In genomic region chr6:51114604-51115333, GRCm38 (mm10) we compare ENCODE assay signal across 18 mouse cellular contexts.
A peak's percentile ranks its signal among the peaks of the same experiment; 100 is the strongest.
DNase-seq lines count a peak whose midpoint lies in the region; ATAC-seq lines count a peak whose summit lies in the region.
"Had no signal": no experiment of that assay in that cellular context is flagged by ENCODE, and none has a peak within 500 bp of the region (broad histone marks: within the 10 kb centered on the region; RNA-seq: fewer than 3 reads in every experiment).

No protein-coding gene starts in this region.

- H3K27ac ChIP-seq in forebrain, embryonic 12.5 days: peak overlapping the region; percentile 46; the same call in 1 of the 2 replicates
- no peak overlapping the region for H3K27ac ChIP-seq in forebrain, embryonic 16.5 days (ENCODE audit: low read length)
- H3K27ac ChIP-seq in hindbrain, embryonic 16.5 days (ENCODE audit: low read depth, low read length): no peak overlapping the region
- H3K27ac ChIP-seq in midbrain, embryonic 16.5 days (ENCODE audit: low read length): no peak overlapping the region
- H3K27ac ChIP-seq in limb, embryonic 10.5 days: no peak overlapping the region
- H3K27ac ChIP-seq: heart, embryonic 15.5 days; left cerebral cortex, adult 2 months; limb, embryonic 13.5 days; liver, embryonic 15.5 days had no signal

- H3K27me3 ChIP-seq in forebrain, embryonic 12.5 days: no peaks in the 10 kb centered on the region
- no peaks in the 10 kb centered on the region for H3K27me3 ChIP-seq in forebrain, embryonic 16.5 days (replicated peaks; ENCODE audit: control insufficient read depth, insufficient read depth, low read length)
- H3K27me3 ChIP-seq in hindbrain, embryonic 16.5 days (replicated peaks; ENCODE audit: control insufficient read depth, insufficient read depth, low read length): no peaks in the 10 kb centered on the region
- H3K27me3 ChIP-seq in midbrain, embryonic 16.5 days (ENCODE audit: control insufficient read depth, insufficient read depth, low read depth, low read length): no peaks in the 10 kb centered on the region
- no peaks in the 10 kb centered on the region for H3K27me3 ChIP-seq in limb, embryonic 10.5 days (ENCODE audit: low read depth, poor library complexity, severe bottlenecking)
- H3K27me3 ChIP-seq: heart, embryonic 15.5 days; limb, embryonic 13.5 days; liver, embryonic 15.5 days had no signal

- ATAC-seq in forebrain, embryonic 12.5 days (ENCODE audit: low FRiP score): peak; percentile 72; the same call in 1 of the 2 replicates
- ATAC-seq in forebrain, embryonic 16.5 days: peak; percentile 50; the same call in 1 of the 2 replicates
- peak; percentile 93 for ATAC-seq in hindbrain, embryonic 16.5 days
- 0 out of 2 replicates have a peak, but pooled peaks have one; percentile 42 for ATAC-seq in midbrain, embryonic 16.5 days
- ATAC-seq: lung, postnatal 0 days had no signal

- no peak overlapping the region for H3K9ac ChIP-seq in forebrain, embryonic 12.5 days
- H3K9ac ChIP-seq in forebrain, embryonic 16.5 days (replicated peaks; ENCODE audit: low read depth, low read length): no peak overlapping the region
- no peak overlapping the region for H3K9ac ChIP-seq in hindbrain, embryonic 16.5 days (ENCODE audit: low read depth, low read length)
- no peak overlapping the region for H3K9ac ChIP-seq in midbrain, embryonic 16.5 days (ENCODE audit: low read depth, low read length)
- H3K9ac ChIP-seq: heart, embryonic 15.5 days; limb, embryonic 13.5 days; liver, embryonic 15.5 days had no signal

- no peak for DNase-seq in cerebellum, adult 11 months
- no peak for DNase-seq in adrenal gland, adult 2 months
- no peak for DNase-seq in limb, embryonic 10.5 days (ENCODE audit: low spot score)
- DNase-seq: cerebellum, adult 11-12 months; cerebellum, postnatal 36 days; kidney, adult 2 months; kidney, postnatal 14 days; thymus, postnatal 14 days had no signal

- H3K4me3 ChIP-seq in forebrain, embryonic 12.5 days (replicated peaks): no peak overlapping the region
- no peak overlapping the region for H3K4me3 ChIP-seq in forebrain, embryonic 16.5 days (replicated peaks; ENCODE audit: low read length)
- no peak overlapping the region for H3K4me3 ChIP-seq in hindbrain, embryonic 16.5 days (ENCODE audit: low read length)
- no peak overlapping the region for H3K4me3 ChIP-seq in midbrain, embryonic 16.5 days (ENCODE audit: low read depth, low read length)
- no peak overlapping the region for H3K4me3 ChIP-seq in limb, embryonic 10.5 days
- H3K4me3 ChIP-seq: heart, embryonic 15.5 days; left cerebral cortex, adult 2 months; limb, embryonic 13.5 days; liver, embryonic 15.5 days; megakaryocyte, embryonic 14.5 days had no signal

- no peaks in the 10 kb centered on the region for H3K36me3 ChIP-seq in forebrain, embryonic 12.5 days (replicated peaks)
- no peaks in the 10 kb centered on the region for H3K36me3 ChIP-seq in forebrain, embryonic 16.5 days (ENCODE audit: control insufficient read depth, insufficient read depth)
- no peaks in the 10 kb centered on the region for H3K36me3 ChIP-seq in hindbrain, embryonic 16.5 days (ENCODE audit: control insufficient read depth, insufficient read depth, low read length)
- H3K36me3 ChIP-seq in midbrain, embryonic 16.5 days (ENCODE audit: control insufficient read depth, insufficient read depth, low read length): no peaks in the 10 kb centered on the region
- no peaks in the 10 kb centered on the region for H3K36me3 ChIP-seq in limb, embryonic 10.5 days
- H3K36me3 ChIP-seq: heart, embryonic 15.5 days; limb, embryonic 13.5 days; liver, embryonic 15.5 days had no signal

- H3K4me1 ChIP-seq in forebrain, embryonic 12.5 days: peaks cover 9% of the 10 kb centered on the region
- H3K4me1 ChIP-seq in forebrain, embryonic 16.5 days (replicated peaks; ENCODE audit: control insufficient read depth, insufficient read depth, low read length): 0 out of 2 replicates have a peak, but pooled peaks cover 2% of the 10 kb centered on the region
- H3K4me1 ChIP-seq in hindbrain, embryonic 16.5 days (ENCODE audit: control insufficient read depth, insufficient read depth, low read depth, low read length): no peaks in the 10 kb centered on the region
- H3K4me1 ChIP-seq in midbrain, embryonic 16.5 days (ENCODE audit: control insufficient read depth, insufficient read depth, low read length): no peaks in the 10 kb centered on the region
- peaks cover 21% of the 10 kb centered on the region for H3K4me1 ChIP-seq in limb, embryonic 10.5 days
- H3K4me1 ChIP-seq: liver, embryonic 15.5 days had no signal

- H3K4me2 ChIP-seq in forebrain, embryonic 12.5 days: no peak overlapping the region
- no peak overlapping the region for H3K4me2 ChIP-seq in forebrain, embryonic 16.5 days (ENCODE audit: low read length)
- H3K4me2 ChIP-seq in hindbrain, embryonic 16.5 days (ENCODE audit: low read length): no peak overlapping the region
- H3K4me2 ChIP-seq in midbrain, embryonic 16.5 days (ENCODE audit: low read length): no peak overlapping the region
- H3K4me2 ChIP-seq: heart, embryonic 15.5 days; limb, embryonic 13.5 days; liver, embryonic 15.5 days had no signal

- H3K9me3 ChIP-seq in forebrain, embryonic 12.5 days: no peaks in the 10 kb centered on the region
- H3K9me3 ChIP-seq in forebrain, embryonic 16.5 days (ENCODE audit: control insufficient read depth, low read length): no peaks in the 10 kb centered on the region
- no peaks in the 10 kb centered on the region for H3K9me3 ChIP-seq in hindbrain, embryonic 16.5 days (ENCODE audit: control insufficient read depth, low read length)
- 0 out of 2 replicates have a peak, but pooled peaks cover 2% of the 10 kb centered on the region for H3K9me3 ChIP-seq in midbrain, embryonic 16.5 days (replicated peaks; ENCODE audit: control insufficient read depth, low read length, poor library complexity, severe bottlenecking)
- no peaks in the 10 kb centered on the region for H3K9me3 ChIP-seq in limb, embryonic 10.5 days (replicated peaks)
- H3K9me3 ChIP-seq: heart, embryonic 15.5 days; limb, embryonic 13.5 days; liver, embryonic 15.5 days; megakaryocyte, embryonic 14.5 days had no signal

- WGBS in forebrain, embryonic 12.5 days: 28% methylated on average over 10 of the region's 10 CpGs
- 10% methylated on average over 10 of the region's 10 CpGs for WGBS in forebrain, embryonic 16.5 days
- WGBS in hindbrain, embryonic 16.5 days: 31% methylated on average over 10 of the region's 10 CpGs
- WGBS in midbrain, embryonic 16.5 days: 31% methylated on average over 10 of the region's 10 CpGs
- WGBS in limb, embryonic 10.5 days: 80% methylated on average over 10 of the region's 10 CpGs

Comparison
In these comparisons a context has a peak if more than half of its experiments do, and no peak if none do; other contexts are left out.
1. ATAC-seq: peak in every context shown above with its lines; median percentile 93 in hindbrain, embryonic 16.5 days; 72 in forebrain, embryonic 12.5 days; 50 in forebrain, embryonic 16.5 days; 42 in midbrain, embryonic 16.5 days.